Mouse (Mus musculus): ENCODE measurements around the gene Eea1. TPM values are rescaled to one million over a fixed set of nuclear protein-coding genes. Genes with fewer than 3 reads are reported as not detected.
"Not testable (repeated sequence)": the region's sequence is repeated elsewhere in the genome, so short reads cannot be mapped to it uniquely, and the experiment has no call there.

The Eea1 gene
- polyA plus RNA-seq, 1 experiment from 2014 or later = 14.4 TPM

- Histone ChIP-seq H3K4me2 (no peak overlapping the region), H3K27me3 (replicated peaks; ENCODE audit: control insufficient read depth, insufficient read depth, low read length) (no peaks in the 10 kb centered on the region), H3K27ac (ENCODE audit: low read depth, low read length) (no peak overlapping the region), H3K4me3 (ENCODE audit: low read depth, low read length) (no peak overlapping the region), H3K4me1 (replicated peaks; ENCODE audit: control insufficient read depth, insufficient read depth, low read length) (no peaks in the 10 kb centered on the region), H3K9me3 (ENCODE audit: control insufficient read depth, low read length) (no peaks in the 10 kb centered on the region), H3K36me3 (ENCODE audit: control insufficient read depth, insufficient read depth, low read length) (no peaks in the 10 kb centered on the region), H3K9ac (ENCODE audit: low read depth, low read length) (no peak overlapping the region)
- 91% methylated on average over 7 of the region's 7 CpGs for WGBS
- no peak for ATAC-seq (replicated peaks; ENCODE audit: low FRiP score)
- DNase-seq (ENCODE audit: low spot score) = no peak
Measured at GRCm38 (mm10) chr10:96074386-96074785, 133.9 kb downstream of the Eea1 start.

DNA sequence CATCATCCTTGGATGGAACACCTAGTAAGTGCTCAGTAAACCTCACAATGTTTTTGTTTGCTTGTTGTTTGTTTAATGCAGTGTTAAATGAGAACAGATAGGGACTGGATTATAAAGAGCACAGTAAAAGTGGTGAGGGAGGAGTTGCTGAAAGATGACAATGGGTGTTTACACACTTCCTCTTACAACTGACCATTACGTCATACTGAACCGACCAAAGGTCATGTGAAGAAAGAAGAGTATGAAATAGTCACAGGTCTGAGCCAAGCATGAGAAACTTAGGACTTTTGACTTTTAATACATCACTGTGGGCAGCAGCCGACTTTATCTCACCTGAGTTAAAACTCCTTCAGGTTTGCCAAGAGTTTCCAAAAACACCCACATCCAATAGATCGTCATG lies 135.0 kb downstream of the Eea1 start:
- Histone ChIP-seq H3K9me3 (ENCODE audit: control insufficient read depth, low read length) (no peaks in the 10 kb centered on the region), H3K27me3 (replicated peaks; ENCODE audit: control insufficient read depth, insufficient read depth, low read length) (no peaks in the 10 kb centered on the region), H3K4me2 (no peak overlapping the region), H3K27ac (ENCODE audit: low read depth, low read length) (no peak overlapping the region), H3K4me1 (replicated peaks; ENCODE audit: control insufficient read depth, insufficient read depth, low read length) (no peaks in the 10 kb centered on the region), H3K4me3 (ENCODE audit: low read depth, low read length) (no peak overlapping the region), H3K36me3 (ENCODE audit: control insufficient read depth, insufficient read depth, low read length) (no peaks in the 10 kb centered on the region), H3K9ac (ENCODE audit: low read depth, low read length) (no peak overlapping the region)
- 59% methylated on average over 4 of the region's 4 CpGs for WGBS
- ATAC-seq (replicated peaks; ENCODE audit: low FRiP score) (no peak), DNase-seq (ENCODE audit: low spot score) (no peak)

- no peaks in the 10 kb centered on the region for H3K9me3 ChIP-seq (ENCODE audit: control insufficient read depth, low read length)
- no peaks in the 10 kb centered on the region for H3K4me1 ChIP-seq (replicated peaks; ENCODE audit: control insufficient read depth, insufficient read depth, low read length)
- H3K36me3 ChIP-seq (ENCODE audit: control insufficient read depth, insufficient read depth, low read length) = no peaks in the 10 kb centered on the region
- no peak overlapping the region for H3K27ac ChIP-seq (ENCODE audit: low read depth, low read length)
- H3K4me3 ChIP-seq (ENCODE audit: low read depth, low read length) = no peak overlapping the region
- ATAC-seq (replicated peaks; ENCODE audit: low FRiP score) (no peak), DNase-seq (ENCODE audit: low spot score) (no peak)
- WGBS = 39% methylated on average over 7 of the region's 7 CpGs
- H3K27me3 ChIP-seq (replicated peaks; ENCODE audit: control insufficient read depth, insufficient read depth, low read length) = no peaks in the 10 kb centered on the region
- H3K9ac ChIP-seq (ENCODE audit: low read depth, low read length) = no peak overlapping the region
- no peak overlapping the region for H3K4me2 ChIP-seq
Measured at GRCm38 (mm10) chr10:96075880-96076279, 135.4 kb downstream of the Eea1 start.

GRCm38 (mm10) chr10:96076461-96076860 lies 136.0 kb downstream of the Eea1 start:
- Histone ChIP-seq H3K36me3 (ENCODE audit: control insufficient read depth, insufficient read depth, low read length) (no peaks in the 10 kb centered on the region), H3K4me2 (no peak overlapping the region), H3K9me3 (ENCODE audit: control insufficient read depth, low read length) (no peaks in the 10 kb centered on the region), H3K4me3 (ENCODE audit: low read depth, low read length) (no peak overlapping the region), H3K27ac (ENCODE audit: low read depth, low read length) (no peak overlapping the region), H3K4me1 (replicated peaks; ENCODE audit: control insufficient read depth, insufficient read depth, low read length) (no peaks in the 10 kb centered on the region), H3K9ac (ENCODE audit: low read depth, low read length) (no peak overlapping the region), H3K27me3 (replicated peaks; ENCODE audit: control insufficient read depth, insufficient read depth, low read length) (no peaks in the 10 kb centered on the region)
- DNase-seq (ENCODE audit: low spot score) (no peak), ATAC-seq (replicated peaks; ENCODE audit: low FRiP score) (no peak)
- 75% methylated on average over 3 of the region's 3 CpGs for WGBS

- 80% methylated on average over 6 of the region's 6 CpGs for WGBS
Measured at GRCm38 (mm10) chr10:96077480-96078066, 137.1 kb downstream of the Eea1 start.

DNA sequence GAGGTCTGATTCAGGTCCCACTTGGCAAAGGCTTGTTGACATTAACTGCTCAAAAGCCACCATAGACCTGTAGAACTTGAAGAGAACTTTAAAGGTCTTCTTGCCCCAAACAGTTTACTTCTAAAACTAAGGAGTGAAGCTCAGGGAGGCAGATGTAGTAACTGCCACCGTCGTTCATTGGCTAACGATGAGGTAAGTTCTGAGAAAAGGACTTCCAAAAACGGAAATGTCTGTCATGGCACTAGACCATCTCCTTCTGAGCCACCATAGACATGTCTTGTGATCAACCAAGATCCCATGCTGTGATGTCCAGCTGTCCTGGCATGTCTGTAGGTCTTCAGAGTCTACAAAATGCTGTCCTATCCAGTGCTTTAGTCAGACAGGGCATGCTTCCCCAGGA lies 139.4 kb downstream of the Eea1 start:
- no peak overlapping the region for H3K9ac ChIP-seq (ENCODE audit: low read depth, low read length)
- H3K27me3 ChIP-seq (replicated peaks; ENCODE audit: control insufficient read depth, insufficient read depth, low read length) = no peaks in the 10 kb centered on the region
- H3K36me3 ChIP-seq (ENCODE audit: control insufficient read depth, insufficient read depth, low read length) = no peaks in the 10 kb centered on the region
- WGBS = 84% methylated on average over 4 of the region's 4 CpGs
- ATAC-seq (replicated peaks; ENCODE audit: low FRiP score) (no peak), DNase-seq (ENCODE audit: low spot score) (no peak)
- no peaks in the 10 kb centered on the region for H3K9me3 ChIP-seq (ENCODE audit: control insufficient read depth, low read length)
- H3K4me1 ChIP-seq (replicated peaks; ENCODE audit: control insufficient read depth, insufficient read depth, low read length) = no peaks in the 10 kb centered on the region; the same call in 1 of the 2 replicates
- no peak overlapping the region for H3K4me2 ChIP-seq
- H3K27ac ChIP-seq (ENCODE audit: low read depth, low read length) = no peak overlapping the region
- H3K4me3 ChIP-seq (ENCODE audit: low read depth, low read length) = no peak overlapping the region

More at GRCm38 (mm10) chr10:96077480-96078066, 137.1 kb downstream of the Eea1 start:
- DNase-seq (ENCODE audit: low spot score); H3K36me3 ChIP-seq (ENCODE audit: control insufficient read depth, insufficient read depth, low read length); H3K4me1 ChIP-seq (replicated peaks; ENCODE audit: control insufficient read depth, insufficient read depth, low read length); H3K4me3 ChIP-seq (ENCODE audit: low read depth, low read length); H3K9ac ChIP-seq (ENCODE audit: low read depth, low read length); H3K27me3 ChIP-seq (replicated peaks; ENCODE audit: control insufficient read depth, insufficient read depth, low read length); H3K4me2 ChIP-seq; H3K9me3 ChIP-seq (ENCODE audit: control insufficient read depth, low read length); H3K27ac ChIP-seq (ENCODE audit: low read depth, low read length): not testable (repeated sequence)
- ATAC-seq (replicated peaks; ENCODE audit: low FRiP score) = peak; percentile 100

GRCm38 (mm10) chr10:96080440-96081381 lies 140.3 kb downstream of the Eea1 start:
- H3K36me3 ChIP-seq (ENCODE audit: control insufficient read depth, insufficient read depth, low read length) = no peaks in the 10 kb centered on the region
- no peak for DNase-seq (ENCODE audit: low spot score)
- no peaks in the 10 kb centered on the region for H3K9me3 ChIP-seq (ENCODE audit: control insufficient read depth, low read length)
- no peak overlapping the region for H3K27ac ChIP-seq (ENCODE audit: low read depth, low read length)
- H3K27me3 ChIP-seq (replicated peaks; ENCODE audit: control insufficient read depth, insufficient read depth, low read length) = no peaks in the 10 kb centered on the region
- H3K4me3 ChIP-seq (ENCODE audit: low read depth, low read length) = no peak overlapping the region
- peak overlapping the region; percentile 15; the same call in 1 of the 2 replicates for H3K4me2 ChIP-seq
- no peak for ATAC-seq (replicated peaks; ENCODE audit: low FRiP score)
- WGBS = 47% methylated on average over 21 of the region's 21 CpGs
- no peak overlapping the region for H3K9ac ChIP-seq (ENCODE audit: low read depth, low read length)
- no peaks in the 10 kb centered on the region; the same call in 1 of the 2 replicates for H3K4me1 ChIP-seq (replicated peaks; ENCODE audit: control insufficient read depth, insufficient read depth, low read length)

DNA sequence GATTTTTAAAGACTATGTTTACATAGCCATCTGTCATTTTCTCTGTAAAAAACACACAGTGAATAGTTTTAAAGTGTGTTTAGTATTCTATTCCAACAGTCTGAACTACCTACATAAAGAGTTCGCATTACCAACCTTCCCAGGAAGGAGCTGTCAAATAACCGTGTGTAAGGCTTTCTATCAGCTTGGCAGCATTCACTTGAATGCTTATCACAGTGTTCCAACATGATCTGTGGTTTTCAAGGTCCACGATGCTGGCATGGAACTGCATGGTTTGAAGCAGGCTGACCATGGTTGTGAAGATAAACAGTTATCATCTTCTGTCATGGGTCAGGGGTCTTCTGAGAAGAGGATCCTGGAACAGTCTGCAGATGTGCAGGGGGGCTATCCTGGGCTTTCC lies 141.8 kb downstream of the Eea1 start:
- H3K36me3 ChIP-seq (ENCODE audit: control insufficient read depth, insufficient read depth, low read length) = no peaks in the 10 kb centered on the region
- H3K4me1 ChIP-seq (replicated peaks; ENCODE audit: control insufficient read depth, insufficient read depth, low read length) = no peaks in the 10 kb centered on the region; the same call in 1 of the 2 replicates
- DNase-seq (ENCODE audit: low spot score) = peak; percentile 45
- peak overlapping the region; percentile 40 for H3K4me2 ChIP-seq
- no peaks in the 10 kb centered on the region for H3K9me3 ChIP-seq (ENCODE audit: control insufficient read depth, low read length)
- no peak overlapping the region for H3K9ac ChIP-seq (ENCODE audit: low read depth, low read length)
- no peaks in the 10 kb centered on the region for H3K27me3 ChIP-seq (replicated peaks; ENCODE audit: control insufficient read depth, insufficient read depth, low read length)
- WGBS = 29% methylated on average over 3 of the region's 3 CpGs
- H3K27ac ChIP-seq (ENCODE audit: low read depth, low read length) = no peak overlapping the region
- ATAC-seq (replicated peaks; ENCODE audit: low FRiP score) = peak; percentile 40
- no peak overlapping the region for H3K4me3 ChIP-seq (ENCODE audit: low read depth, low read length)

All from liver, embryonic 11.5 days (tissue).